Mouse (Mus musculus) heart, embryonic 10.5 days (tissue): Measurements from ENCODE around the gene Kiz. TPM values are rescaled to one million over a fixed set of nuclear protein-coding genes. Genes with fewer than 3 reads are reported as not detected.
A peak's percentile ranks its signal among the peaks of the same experiment; 100 is the strongest.

ENCODE experiments used
- DNase-seq: peaks from one replicate; pipeline ENCODE4 v3.0.0-alpha.2; 2017; ENCODE audit warnings: low spot score
- H3K27ac ChIP-seq: fragments of 300-500 bp; sonication (generic); 2 replicates; pipeline ENCODE4 v1.5.1; 2016; ENCODE audit warnings: mild to moderate bottlenecking
- H3K27me3 ChIP-seq: fragments of 300-500 bp; sonication (generic); 2 replicates; pipeline ENCODE4 v1.6.1; 2016; ENCODE audit warnings: mild to moderate bottlenecking; ENCODE audit not compliant: poor library complexity, insufficient read depth, severe bottlenecking
- H3K36me3 ChIP-seq: fragments of 300-500 bp; sonication (generic); 2 replicates; pipeline ENCODE4 v1.6.1; 2016; ENCODE audit warnings: mild to moderate bottlenecking, moderate library complexity
- H3K4me1 ChIP-seq: fragments of 300-500 bp; sonication (generic); 2 replicates; pipeline ENCODE4 v1.6.1; 2016; ENCODE audit warnings: mild to moderate bottlenecking
- H3K4me3 ChIP-seq: fragments of 300-500 bp; sonication (generic); 2 replicates; pipeline ENCODE4 v1.5.1; 2016; ENCODE audit warnings: mild to moderate bottlenecking, moderate library complexity
- H3K9me3 ChIP-seq: fragments of 300-500 bp; sonication (generic); 2 replicates; pipeline ENCODE4 v1.6.1; 2016; ENCODE audit warnings: mild to moderate bottlenecking, moderate library complexity
- WGBS: fragments of 180-500 bp; shearing (Covaris S2); methylation state at CpG from one replicate; pipeline ENCODE4 v1.1.7; 2016; 5-methylcytosine and 5-hydroxymethylcytosine counted together
- polyA plus RNA-seq: library from polyadenylated mRNA; unstranded; fragments of >200 nt; fragmentation: Nextera tagmentation; extraction: Ambion mirVana; gene quantifications from 2 replicates; pipeline ENCODE4 v1.2.1, GENCODE M21; 2016

Kiz gene
- polyA plus RNA-seq, 1 experiment from 2014 or later: 20.8 TPM

- H3K4me3 ChIP-seq: no peak overlapping the region
- peaks cover 30% of the 10 kb centered on the region for H3K4me1 ChIP-seq
- no peaks in the 10 kb centered on the region for H3K36me3 ChIP-seq
- DNase-seq: no peak
- H3K9me3 ChIP-seq: no peaks in the 10 kb centered on the region
- no peak overlapping the region for H3K27ac ChIP-seq
- under 1% methylated on average over 13 of the region's 13 CpGs for WGBS
- H3K27me3 ChIP-seq: peaks cover 100% of the 10 kb centered on the region
Observed at GRCm38 (mm10) chr2:146836246-146836645, 19.4 kb upstream of the Kiz start.

GRCm38 (mm10) chr2:146836871-146837550 lies 18.7 kb upstream of the Kiz start:
- H3K4me3 ChIP-seq: no peak overlapping the region
- DNase-seq: no peak
- peaks cover 30% of the 10 kb centered on the region for H3K4me1 ChIP-seq
- no peak overlapping the region for H3K27ac ChIP-seq
- 5% methylated on average over 17 of the region's 17 CpGs for WGBS
- no peaks in the 10 kb centered on the region for H3K36me3 ChIP-seq
- peaks cover 100% of the 10 kb centered on the region for H3K27me3 ChIP-seq
- H3K9me3 ChIP-seq: no peaks in the 10 kb centered on the region

- no peak overlapping the region for H3K27ac ChIP-seq
- 0% methylated on average over 1 of the region's 1 CpGs for WGBS
- H3K4me3 ChIP-seq: no peak overlapping the region
- peaks cover 98% of the 10 kb centered on the region for H3K27me3 ChIP-seq
- no peaks in the 10 kb centered on the region for H3K9me3 ChIP-seq
- peaks cover 30% of the 10 kb centered on the region for H3K4me1 ChIP-seq
- no peaks in the 10 kb centered on the region for H3K36me3 ChIP-seq
- no peak for DNase-seq
Observed at GRCm38 (mm10) chr2:146837653-146838052, 18.0 kb upstream of the Kiz start.

- WGBS: 2% methylated on average over 30 of the region's 30 CpGs
- Histone ChIP-seq H3K4me3 (peak overlapping the region; percentile 45), H3K4me1 (peaks cover 27% of the 10 kb centered on the region), H3K9me3 (no peaks in the 10 kb centered on the region), H3K27me3 (peaks cover 92% of the 10 kb centered on the region), H3K36me3 (no peaks in the 10 kb centered on the region), H3K27ac (no peak overlapping the region)
- no peak for DNase-seq
Observed at GRCm38 (mm10) chr2:146838596-146839302, 16.9 kb upstream of the Kiz start.

- H3K4me3 ChIP-seq: peak overlapping the region; percentile 45
- no peaks in the 10 kb centered on the region for H3K9me3 ChIP-seq
- peaks cover 85% of the 10 kb centered on the region for H3K27me3 ChIP-seq
- WGBS: 4% methylated on average over 36 of the region's 36 CpGs
- DNase-seq: no peak
- H3K4me1 ChIP-seq: peaks cover 20% of the 10 kb centered on the region
- H3K27ac ChIP-seq: no peak overlapping the region
- no peaks in the 10 kb centered on the region for H3K36me3 ChIP-seq
Observed at GRCm38 (mm10) chr2:146839303-146840030, 16.2 kb upstream of the Kiz start.

- 78% methylated on average over 2 of the region's 2 CpGs for WGBS
- DNase-seq: no peak
- Histone ChIP-seq H3K9me3 (no peaks in the 10 kb centered on the region), H3K4me3 (no peak overlapping the region), H3K27me3 (peaks cover 3% of the 10 kb centered on the region; the same call in 1 of the 2 replicates), H3K27ac (no peak overlapping the region), H3K36me3 (no peaks in the 10 kb centered on the region), H3K4me1 (no peaks in the 10 kb centered on the region)
Observed at GRCm38 (mm10) chr2:146847863-146848262, 7.8 kb upstream of the Kiz start.

- peak overlapping the region; percentile 72 for H3K4me3 ChIP-seq
- no peaks in the 10 kb centered on the region for H3K4me1 ChIP-seq
- H3K9me3 ChIP-seq: no peaks in the 10 kb centered on the region
- no peak for DNase-seq
- H3K27me3 ChIP-seq: no peaks in the 10 kb centered on the region
- WGBS: 8% methylated on average over 11 of the region's 11 CpGs
- no peaks in the 10 kb centered on the region for H3K36me3 ChIP-seq
- peak overlapping the region; percentile 86 for H3K27ac ChIP-seq
Observed at GRCm38 (mm10) chr2:146856120-146856519, 456 bp downstream of the Kiz start.

GRCm38 (mm10) chr2:146856853-146857252 lies 1.2 kb downstream of the Kiz start:
- WGBS: 44% methylated on average over 4 of the region's 4 CpGs
- H3K4me1 ChIP-seq: no peaks in the 10 kb centered on the region
- H3K27ac ChIP-seq: no peak overlapping the region
- H3K4me3 ChIP-seq: no peak overlapping the region
- no peaks in the 10 kb centered on the region for H3K36me3 ChIP-seq
- no peak for DNase-seq
- no peaks in the 10 kb centered on the region for H3K9me3 ChIP-seq
- no peaks in the 10 kb centered on the region for H3K27me3 ChIP-seq

- Histone ChIP-seq H3K4me3 (no peak overlapping the region), H3K27me3 (no peaks in the 10 kb centered on the region), H3K27ac (no peak overlapping the region), H3K9me3 (no peaks in the 10 kb centered on the region), H3K36me3 (no peaks in the 10 kb centered on the region), H3K4me1 (no peaks in the 10 kb centered on the region)
- WGBS: 81% methylated on average over 3 of the region's 3 CpGs
- DNase-seq: no peak
Observed at GRCm38 (mm10) chr2:146865781-146866180, 10.1 kb downstream of the Kiz start.

- no peak for DNase-seq
- WGBS: 78% methylated on average over 8 of the region's 8 CpGs
Observed at GRCm38 (mm10) chr2:146871300-146872269, 15.9 kb downstream of the Kiz start.

GRCm38 (mm10) chr2:146872697-146873096 lies 17.0 kb downstream of the Kiz start:
- no peaks in the 10 kb centered on the region for H3K27me3 ChIP-seq
- WGBS: 65% methylated on average over 3 of the region's 3 CpGs
- no peak for DNase-seq
- H3K27ac ChIP-seq: no peak overlapping the region
- H3K4me3 ChIP-seq: no peak overlapping the region
- no peaks in the 10 kb centered on the region for H3K9me3 ChIP-seq
- 0 out of 2 replicates have a peak, but pooled peaks cover 4% of the 10 kb centered on the region for H3K4me1 ChIP-seq
- H3K36me3 ChIP-seq: no peaks in the 10 kb centered on the region

More at GRCm38 (mm10) chr2:146871300-146872269, 15.9 kb downstream of the Kiz start:
- Histone ChIP-seq H3K27ac (no peak overlapping the region), H3K27me3 (no peaks in the 10 kb centered on the region), H3K36me3 (no peaks in the 10 kb centered on the region), H3K4me1 (0 out of 2 replicates have a peak, but pooled peaks cover 4% of the 10 kb centered on the region), H3K9me3 (no peaks in the 10 kb centered on the region), H3K4me3 (no peak overlapping the region)

GRCm38 (mm10) chr2:146873881-146874441 lies 18.3 kb downstream of the Kiz start:
- H3K27me3 ChIP-seq: no peaks in the 10 kb centered on the region
- H3K4me1 ChIP-seq: 0 out of 2 replicates have a peak, but pooled peaks cover 4% of the 10 kb centered on the region
- DNase-seq: no peak
- no peaks in the 10 kb centered on the region for H3K9me3 ChIP-seq
- no peaks in the 10 kb centered on the region for H3K36me3 ChIP-seq
- no peak overlapping the region for H3K27ac ChIP-seq
- 80% methylated on average over 7 of the region's 7 CpGs for WGBS
- no peak overlapping the region for H3K4me3 ChIP-seq
